Mouse (Mus musculus) urinary bladder, adult 2 months (tissue): ENCODE data around the gene Csgalnact2. TPM values are rescaled to one million over a fixed set of nuclear protein-coding genes. Genes with fewer than 3 reads are reported as not detected.

Experiments
- DNase-seq: peaks from one replicate; pipeline ENCODE4 v3.0.0; 2022; ENCODE audit warnings: low spot score
- polyA plus RNA-seq: library from polyadenylated mRNA; depleted of rRNA; stranded (reverse); fragments of >200 nt; gene quantifications from 2 replicates; pipeline ENCODE4 v1.2.3, GENCODE M21; 2012

Gene Csgalnact2
- polyA plus RNA-seq, 1 experiment: 19.8 TPM

- DNase-seq: no peak
These were observed 4.5 kb downstream of the Csgalnact2 start for GRCm38 (mm10) chr6:118134461-118134860.

DNA sequence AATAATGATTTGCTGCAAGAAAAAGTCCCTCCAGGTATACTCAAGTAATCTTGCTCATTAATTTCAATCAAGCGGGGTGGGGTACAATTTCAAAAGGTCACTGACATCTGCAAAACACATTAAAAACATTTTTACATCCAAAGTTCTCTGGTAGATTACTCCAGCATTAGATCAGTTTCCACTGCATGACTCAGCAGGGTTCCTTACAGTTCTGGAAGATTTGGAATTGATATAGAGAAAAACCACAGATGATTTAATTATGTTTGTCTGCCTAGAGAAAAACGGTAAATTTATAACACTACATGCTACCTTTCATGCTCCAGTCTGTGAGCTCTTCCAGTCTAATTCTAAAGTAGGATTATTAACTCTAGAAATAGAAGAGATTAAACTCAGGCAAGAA lies 8.9 kb downstream of the Csgalnact2 start:
- DNase-seq: no peak

- no peak for DNase-seq
These were observed 11.0 kb downstream of the Csgalnact2 start for GRCm38 (mm10) chr6:118127827-118128487.

DNA sequence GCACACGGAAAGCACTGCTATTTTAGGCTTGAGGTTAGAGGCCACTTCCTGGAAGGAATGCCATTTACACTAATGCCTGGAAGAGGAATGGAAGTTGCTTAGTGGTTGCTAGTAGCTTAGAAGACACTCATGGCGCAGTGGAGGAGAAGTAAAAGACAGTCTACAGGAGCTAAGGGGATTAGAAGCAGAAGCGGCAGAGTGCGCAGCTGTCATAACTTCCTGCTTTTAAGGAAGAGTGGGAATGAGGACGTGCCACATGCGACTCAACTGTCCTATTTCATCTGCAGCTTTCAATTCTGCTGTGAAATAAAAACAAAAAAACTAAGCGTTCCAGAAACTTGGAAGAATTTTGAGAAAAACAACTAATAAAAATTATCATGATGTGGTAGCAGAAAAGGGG lies 11.7 kb downstream of the Csgalnact2 start:
- DNase-seq: no peak

DNA sequence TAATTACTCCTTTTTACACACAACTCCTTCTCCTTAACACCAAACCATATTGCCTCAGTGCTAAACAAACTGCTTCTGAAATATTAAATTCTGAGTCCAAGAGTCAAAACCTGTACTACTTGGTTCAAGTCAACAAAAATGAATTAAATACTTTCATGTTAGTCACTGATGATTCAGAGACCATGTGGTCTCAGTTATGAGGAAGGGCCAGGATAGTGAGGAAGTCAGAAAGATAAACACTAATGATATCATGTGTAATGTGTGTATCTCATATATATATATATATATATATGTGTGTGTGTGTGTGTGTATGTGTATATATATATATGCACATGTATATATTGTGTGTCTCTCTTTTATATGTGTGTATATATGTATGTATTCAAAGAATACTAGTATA lies 12.4 kb downstream of the Csgalnact2 start:
- no peak for DNase-seq

GRCm38 (mm10) chr6:118122767-118123166 lies 16.2 kb downstream of the Csgalnact2 start:
- DNase-seq: no peak

DNA sequence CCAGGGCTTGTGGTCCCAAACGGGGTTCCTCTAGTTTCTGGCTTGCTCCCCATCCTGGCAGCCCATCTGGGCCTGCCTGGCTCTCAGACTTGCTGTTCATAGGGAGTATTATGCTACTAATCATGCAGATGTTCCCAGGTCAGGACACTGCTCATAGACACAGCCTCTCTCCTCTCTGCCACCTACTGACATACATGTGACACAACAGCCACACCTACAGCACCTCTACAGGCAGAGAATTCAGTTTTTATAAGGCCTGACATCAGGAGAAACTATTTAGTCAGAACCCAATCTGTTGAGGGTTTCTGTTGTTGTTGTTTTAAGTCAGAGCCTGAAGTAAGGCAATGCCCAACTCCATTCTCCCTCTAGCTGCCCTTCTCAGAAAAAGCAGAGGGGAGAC lies 27.1 kb downstream of the Csgalnact2 start:
- no peak for DNase-seq

DNA sequence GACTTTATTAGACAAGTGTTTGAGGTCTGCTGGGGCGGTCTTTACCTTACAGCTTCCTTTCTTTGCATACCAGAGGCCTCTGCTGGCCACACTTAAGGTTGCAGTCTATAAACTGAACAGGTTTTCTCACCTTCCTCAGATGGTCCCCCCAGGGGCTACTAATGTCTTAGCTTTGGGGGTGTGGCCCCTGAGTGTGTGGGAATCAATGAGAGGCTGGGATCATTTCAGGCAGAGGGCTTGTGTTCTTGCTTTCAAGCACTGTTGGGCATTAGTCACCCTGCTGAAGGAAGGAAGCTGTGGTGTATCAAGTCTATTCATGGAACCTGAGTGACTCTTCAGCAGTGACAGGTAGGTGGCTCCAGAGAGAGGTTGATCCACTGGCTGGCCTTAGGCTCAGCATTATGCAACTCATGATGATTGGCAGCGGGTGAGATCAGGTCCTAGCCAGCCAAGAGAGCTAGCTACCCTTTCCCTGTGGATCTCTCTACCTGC lies 39.6 kb downstream of the Csgalnact2 start:
- no peak for DNase-seq

DNA sequence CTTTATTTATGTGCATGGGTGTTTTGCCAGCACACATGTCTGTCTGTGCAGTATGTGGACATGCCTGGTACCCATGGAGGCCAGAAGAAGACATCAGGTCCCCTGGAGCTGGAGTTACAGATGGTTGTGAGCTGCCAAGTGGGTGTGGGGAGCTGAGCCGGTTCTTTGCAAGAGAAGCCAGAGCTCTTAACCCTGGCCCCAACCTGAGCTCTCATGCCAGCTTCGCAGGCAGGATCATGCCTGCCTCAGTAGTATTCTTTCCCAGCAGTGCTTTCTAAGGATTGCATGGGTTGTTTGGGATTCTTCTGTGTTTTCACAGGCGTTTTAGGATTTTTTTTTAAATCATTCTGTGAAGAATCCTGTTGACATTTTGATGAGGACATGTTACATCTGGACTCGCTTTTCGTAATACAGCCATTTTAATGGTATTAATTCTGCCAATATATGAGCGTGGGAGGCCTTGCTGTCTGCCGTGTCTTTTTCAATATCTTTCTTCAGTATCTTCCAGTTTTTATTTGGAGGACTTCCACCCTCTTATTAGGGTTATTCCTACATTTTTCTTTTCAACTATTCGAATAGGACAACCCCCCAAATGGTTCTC lies 41.1 kb downstream of the Csgalnact2 start:
- DNase-seq: no peak

- DNase-seq: no peak
These were observed 48.1 kb downstream of the Csgalnact2 start for GRCm38 (mm10) chr6:118090827-118091226.

- no peak for DNase-seq
These were observed 50.0 kb downstream of the Csgalnact2 start for GRCm38 (mm10) chr6:118088750-118089440.

DNA sequence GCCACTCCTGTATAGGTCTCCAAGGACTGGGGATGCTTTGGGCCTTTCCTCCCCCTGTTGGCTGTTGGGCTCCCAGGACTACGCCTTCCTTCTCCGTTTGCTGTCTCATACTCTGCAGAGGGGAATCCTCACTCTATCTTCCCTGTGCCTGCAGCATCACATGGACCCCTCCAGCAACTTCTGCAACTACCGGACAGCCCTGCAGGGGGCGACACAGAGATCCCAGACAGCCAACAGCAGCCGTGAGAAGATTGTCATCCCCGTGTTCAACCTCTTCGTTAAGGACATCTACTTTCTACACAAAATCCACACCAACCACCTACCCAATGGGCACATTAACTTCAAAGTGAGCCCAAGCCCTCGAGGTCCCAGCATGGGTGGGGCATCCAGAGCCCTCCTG lies 51.0 kb downstream of the Csgalnact2 start:
- no peak for DNase-seq

DNA sequence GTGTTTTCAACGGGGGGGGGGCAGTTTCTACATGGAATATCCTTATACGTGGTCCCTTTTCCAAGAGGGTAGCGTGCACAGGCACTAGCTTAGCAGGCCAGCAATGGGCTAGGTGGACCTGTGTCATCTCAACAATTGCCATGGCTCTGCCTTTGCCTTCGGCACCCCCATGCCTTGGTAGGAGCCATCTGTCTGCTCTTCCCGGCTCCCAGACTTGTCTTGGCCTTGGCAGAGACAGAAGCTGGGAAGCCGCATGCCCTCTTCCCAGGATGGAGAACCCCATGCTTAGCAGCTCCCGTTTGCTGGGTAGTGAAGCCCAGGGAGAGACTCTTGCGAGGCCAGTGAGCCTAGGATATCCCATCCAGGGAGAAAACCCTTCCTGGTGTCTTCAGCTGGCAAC lies 54.3 kb downstream of the Csgalnact2 start:
- no peak for DNase-seq

DNA sequence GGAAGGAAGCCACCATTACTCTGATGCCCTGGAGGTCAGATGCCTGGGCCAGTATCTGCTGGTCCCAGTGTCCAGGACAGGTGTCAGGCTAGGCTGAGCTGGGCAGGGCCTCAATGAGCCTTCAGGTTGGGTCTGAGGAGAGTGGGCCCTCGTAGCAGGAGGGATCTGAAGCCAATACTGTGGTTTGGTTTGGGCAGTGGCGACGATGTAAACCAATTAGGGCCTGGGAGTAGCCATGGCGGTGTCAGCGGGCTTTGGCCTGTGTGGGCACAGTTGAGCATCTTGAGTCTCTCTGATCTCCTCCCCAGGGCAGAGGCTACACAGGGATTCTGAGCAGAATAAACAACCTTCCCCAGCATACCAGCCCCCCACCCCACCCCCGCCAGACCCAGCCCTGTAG lies 55.3 kb downstream of the Csgalnact2 start:
- DNase-seq: no peak

- DNase-seq: no peak
These were observed 56.6 kb downstream of the Csgalnact2 start for GRCm38 (mm10) chr6:118082384-118082783.

- no peak for DNase-seq
These were observed 58.2 kb downstream of the Csgalnact2 start for GRCm38 (mm10) chr6:118080711-118081110.

DNA sequence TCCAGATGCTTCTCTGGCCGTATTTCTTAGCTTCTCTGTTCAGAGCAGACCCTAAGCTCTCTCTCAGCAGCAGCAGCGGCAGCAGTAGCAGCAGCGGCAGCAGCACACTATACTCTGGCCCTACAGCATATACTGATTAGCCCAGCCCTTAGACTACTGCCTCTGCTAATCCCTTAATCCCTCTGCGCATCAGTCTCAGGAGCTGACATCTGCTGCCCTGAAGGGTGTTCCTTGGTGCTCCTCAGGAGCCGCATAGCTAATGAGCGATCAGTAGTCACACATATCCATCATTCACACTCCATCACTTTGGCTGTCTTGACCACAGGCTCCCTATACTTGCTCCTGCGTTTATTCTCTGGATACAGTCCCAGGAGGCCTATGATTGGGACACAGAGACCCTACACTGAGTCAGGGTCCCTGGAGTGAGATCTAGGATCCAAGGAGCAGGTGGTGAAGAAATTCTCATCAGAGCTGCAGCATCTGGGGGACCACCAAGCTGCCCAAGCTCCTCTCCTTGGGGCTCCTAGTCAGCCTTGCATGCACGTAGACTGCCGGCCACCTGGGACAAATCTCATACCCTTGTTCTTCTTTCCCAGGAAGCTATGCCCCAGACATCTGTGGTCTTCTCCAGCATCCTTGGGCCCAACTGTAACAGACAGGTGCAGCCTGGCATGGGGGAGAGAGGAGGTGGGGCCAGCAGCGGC lies 59.0 kb downstream of the Csgalnact2 start:
- no peak for DNase-seq

DNA sequence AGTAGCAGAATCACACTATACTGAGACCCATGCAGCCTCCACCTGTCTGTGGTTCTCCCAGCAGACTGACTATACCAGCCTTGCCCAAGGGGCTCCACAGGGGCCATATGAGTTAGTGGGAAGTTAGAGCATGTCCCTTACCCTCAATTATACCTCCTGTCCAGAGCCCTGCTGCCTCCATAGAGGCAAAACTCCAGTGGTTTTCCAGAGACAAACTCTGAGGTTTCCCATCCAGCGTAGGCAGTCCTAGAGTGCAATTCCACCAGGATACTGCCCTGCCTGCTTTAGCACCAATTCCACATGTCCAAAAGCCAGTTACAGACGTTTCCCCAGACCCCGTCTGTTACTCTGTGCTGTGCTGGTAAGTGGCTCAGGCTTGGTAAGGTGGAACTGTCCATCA lies 59.6 kb downstream of the Csgalnact2 start:
- no peak for DNase-seq

GRCm38 (mm10) chr6:118078751-118079150 lies 60.2 kb downstream of the Csgalnact2 start:
- no peak for DNase-seq

DNA sequence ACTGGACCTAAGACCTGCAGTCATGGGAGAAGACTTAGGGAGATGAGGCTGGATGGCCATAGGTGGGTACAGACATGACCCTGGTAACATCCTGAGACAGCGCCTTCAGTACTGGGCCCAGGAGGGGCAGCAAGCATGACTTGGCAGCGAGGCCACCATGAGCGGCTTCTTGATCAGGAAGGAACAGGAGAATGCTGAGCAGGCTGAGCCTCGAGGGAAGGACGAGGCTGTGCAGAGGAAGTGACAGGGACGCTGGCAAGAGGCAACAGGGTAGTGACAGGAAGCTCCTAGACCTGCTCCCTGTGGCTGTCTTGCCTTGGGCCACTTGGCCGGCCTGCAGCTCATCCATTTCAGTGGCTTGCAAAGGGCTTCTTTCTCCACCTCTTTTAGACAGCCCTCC lies 61.5 kb downstream of the Csgalnact2 start:
- no peak for DNase-seq

DNA sequence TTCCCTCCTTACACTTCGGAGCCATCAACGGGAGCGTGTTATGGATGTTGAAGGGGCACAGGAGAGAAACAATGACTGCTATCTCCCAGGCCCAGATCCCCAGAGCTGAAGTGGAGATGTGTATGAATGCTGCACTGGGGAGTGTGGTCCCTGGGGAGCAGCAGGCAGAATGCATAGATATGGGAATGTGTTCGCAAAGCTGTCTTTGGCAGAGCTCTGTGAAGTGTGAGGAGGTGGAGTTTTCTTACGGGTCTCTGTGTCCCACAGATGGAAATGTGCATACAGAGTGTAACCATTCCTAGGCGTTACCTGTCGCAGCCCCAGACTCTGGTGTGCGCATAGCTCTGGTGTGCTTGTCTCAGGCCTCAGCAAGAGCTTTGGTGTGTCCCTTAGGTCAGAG lies 62.2 kb downstream of the Csgalnact2 start:
- no peak for DNase-seq

DNA sequence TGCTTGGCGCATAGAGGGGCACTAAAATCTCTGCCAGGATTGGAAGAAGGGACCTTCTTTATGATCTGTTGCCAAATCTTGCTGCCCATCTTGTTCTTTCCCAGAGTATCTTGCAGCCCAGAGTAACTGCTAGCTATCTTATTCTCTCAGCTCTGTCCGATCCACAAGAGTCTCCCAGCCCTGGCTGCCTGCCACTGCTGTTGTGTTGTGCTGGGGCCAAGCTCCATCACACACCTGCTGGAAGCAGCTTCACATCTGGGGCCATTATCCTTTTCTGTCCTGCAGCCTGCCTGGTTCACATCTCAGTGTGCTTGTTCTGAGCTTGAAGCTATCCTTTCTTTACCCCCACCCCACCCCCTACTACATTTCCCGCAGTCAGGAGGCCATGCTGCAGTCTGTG lies 62.7 kb downstream of the Csgalnact2 start:
- DNase-seq: no peak
